25 mouse cellular contexts compared by ENCODE assay signal in the genomic region with DNA sequence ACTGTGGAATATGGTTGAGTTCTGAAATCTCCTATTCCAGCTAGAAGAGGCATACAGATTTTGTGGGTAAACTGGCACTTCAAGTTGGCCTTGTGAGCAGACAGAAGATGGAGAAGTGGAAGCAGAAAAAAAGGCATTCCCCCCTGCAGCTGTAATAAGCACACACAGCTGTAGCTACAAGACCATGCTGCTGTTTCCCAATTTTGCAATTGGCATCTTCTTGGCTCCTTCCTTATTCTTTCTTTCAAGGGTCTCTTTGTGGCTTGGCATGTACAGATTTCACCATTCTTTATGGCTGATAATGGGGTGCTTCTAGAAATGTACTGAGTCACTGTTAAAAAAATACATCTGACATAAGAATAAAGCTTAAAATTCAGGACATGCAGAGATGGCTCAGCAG. TPM values are rescaled to one million over a fixed set of nuclear protein-coding genes. Genes with fewer than 3 reads are reported as not detected.
"Had no signal": no experiment of that assay in that cellular context is flagged by ENCODE, and none has a peak within 500 bp of the region (broad histone marks: within the 10 kb centered on the region; RNA-seq: fewer than 3 reads in every experiment).

No protein-coding gene starts in this region.

- H3K4me1 ChIP-seq: intestine, embryonic 15.5 days; limb, embryonic 10.5 days; liver, embryonic 15.5 days; lung, embryonic 15.5 days; midbrain, embryonic 10.5 days; neural tube, embryonic 12.5 days had no signal

- H3K4me3 ChIP-seq: intestine, embryonic 15.5 days; layer of hippocampus, adult 2 months; limb, embryonic 10.5 days; liver, embryonic 15.5 days; lung, embryonic 15.5 days; midbrain, embryonic 10.5 days; neural tube, embryonic 12.5 days had no signal

- H3K9ac ChIP-seq: intestine, embryonic 15.5 days; liver, embryonic 15.5 days; lung, embryonic 15.5 days; neural tube, embryonic 12.5 days had no signal

- H3K36me3 ChIP-seq: intestine, embryonic 15.5 days; limb, embryonic 10.5 days; liver, embryonic 15.5 days; lung, embryonic 15.5 days; midbrain, embryonic 10.5 days; neural tube, embryonic 12.5 days had no signal

- H3K27me3 ChIP-seq: intestine, embryonic 15.5 days; liver, embryonic 15.5 days; lung, embryonic 15.5 days; neural tube, embryonic 12.5 days had no signal

- H3K4me2 ChIP-seq: intestine, embryonic 15.5 days; liver, embryonic 11.5 days; liver, embryonic 15.5 days; lung, embryonic 15.5 days; neural tube, embryonic 12.5 days had no signal

- ATAC-seq: intestine, embryonic 15.5 days had no signal

- DNase-seq: kidney, adult 18-20 months; kidney, postnatal 10 days; kidney, postnatal 4 days; midbrain, embryonic 14.5 days; right cerebral cortex, postnatal 4 days; spleen, adult 18-20 months; thymus, adult 18-20 months; thymus, postnatal 14 days had no signal

- H3K27ac ChIP-seq: intestine, embryonic 15.5 days; layer of hippocampus, adult 2 months; limb, embryonic 10.5 days; liver, embryonic 15.5 days; lung, embryonic 15.5 days; macrophage; midbrain, embryonic 10.5 days; neural tube, embryonic 12.5 days had no signal

- H3K9me3 ChIP-seq: intestine, embryonic 15.5 days; limb, embryonic 10.5 days; liver, embryonic 15.5 days; lung, embryonic 15.5 days; midbrain, embryonic 10.5 days; neural tube, embryonic 12.5 days had no signal

RNA-seq across cellular contexts. Expression of a gene that starts 0.6 kb away (rescaled TPM):
- total RNA-seq: layer of hippocampus, adult 2 months; layer of hippocampus, postnatal 10 days; left cerebral cortex, adult 18-20 months; left cerebral cortex, postnatal 10 days; neutrophil, adult 5-6 weeks had no signal
- polyA plus RNA-seq: intestine, embryonic 15.5 days; kidney, embryonic 14.5 days; limb, embryonic 10.5 days; limb, embryonic 14.5 days; liver, embryonic 11.5 days; liver, embryonic 15.5 days; lung, embryonic 15.5 days; macrophage; midbrain, embryonic 10.5 days; midbrain, embryonic 14.5 days; neural tube, embryonic 12.5 days; stomach, embryonic 14.5 days; urinary bladder, adult 2 months had no signal

RNA-seq across cellular contexts. Expression of a gene that starts 21.2 kb away (rescaled TPM):
- total RNA-seq: layer of hippocampus, adult 2 months; layer of hippocampus, postnatal 10 days; left cerebral cortex, adult 18-20 months; left cerebral cortex, postnatal 10 days; neutrophil, adult 5-6 weeks had no signal
- polyA plus RNA-seq: intestine, embryonic 15.5 days; limb, embryonic 10.5 days; limb, embryonic 14.5 days; liver, embryonic 11.5 days; liver, embryonic 15.5 days; lung, embryonic 15.5 days; macrophage; midbrain, embryonic 10.5 days; midbrain, embryonic 14.5 days; stomach, embryonic 14.5 days; urinary bladder, adult 2 months had no signal
